Mouse (Mus musculus): ENCODE results near the gene Kmt2c. TPM values are rescaled to one million over a fixed set of nuclear protein-coding genes. Genes with fewer than 3 reads are reported as not detected.
A peak's percentile ranks its signal among the peaks of the same experiment; 100 is the strongest.

Gene Kmt2c
- polyA plus RNA-seq, 1 experiment from 2014 or later: 10.6 TPM

DNA sequence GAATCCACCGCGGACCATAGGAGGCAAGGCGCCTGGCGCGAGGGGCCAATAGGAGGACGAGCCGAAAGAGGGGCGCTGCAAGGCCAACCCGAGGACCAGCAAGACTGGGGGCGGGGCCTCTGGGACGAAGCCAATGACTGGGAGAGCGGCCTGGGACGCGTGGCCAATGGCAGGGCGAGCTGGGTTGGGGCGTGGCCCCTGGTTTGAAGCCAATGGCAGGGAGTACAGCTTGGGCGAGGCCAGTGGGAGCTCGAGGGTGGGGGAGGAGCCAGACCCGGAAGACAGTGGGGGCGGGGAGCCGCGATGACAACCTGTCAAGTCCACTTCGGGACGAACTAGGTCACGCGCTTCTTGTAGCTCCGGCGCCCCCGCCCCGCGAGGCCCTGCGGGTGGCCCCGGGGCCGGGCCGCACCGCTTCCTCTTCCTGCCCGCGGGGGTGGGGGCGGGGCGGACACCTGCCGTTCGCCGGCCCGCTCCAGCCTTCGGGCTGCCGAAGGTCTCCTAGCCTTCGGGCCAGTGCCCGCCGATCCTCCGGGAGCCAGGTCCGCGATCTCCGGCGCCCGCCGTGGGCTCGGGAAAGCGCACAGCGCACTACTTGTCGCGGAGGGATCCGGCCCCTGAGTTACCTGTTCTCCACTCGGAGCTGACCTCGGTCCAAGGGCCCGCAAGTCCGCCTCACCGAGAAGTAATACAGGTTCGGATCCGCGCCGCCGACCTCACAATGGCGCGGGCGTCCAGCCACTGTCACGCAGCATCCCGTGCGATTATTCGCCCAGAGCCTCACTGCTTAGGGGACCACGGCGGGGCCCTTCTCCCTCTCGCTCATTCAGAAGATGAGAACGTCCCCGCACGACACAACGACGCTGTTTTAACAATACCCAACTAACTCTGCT lies 31.2 kb upstream of the Kmt2c start:
- Histone ChIP-seq H3K4me1 (peaks cover 21% of the 10 kb centered on the region), H3K27me3 (ENCODE audit: low read depth, poor library complexity, severe bottlenecking) (peaks cover 8% of the 10 kb centered on the region), H3K27ac (peak overlapping the region; percentile 94), H3K9me3 (replicated peaks) (no peaks in the 10 kb centered on the region), H3K36me3 (no peaks in the 10 kb centered on the region), H3K4me3 (peak overlapping the region; percentile 77)
- DNase-seq (ENCODE audit: low spot score): peak; percentile 99
- WGBS: under 1% methylated on average over 86 of the region's 87 CpGs

DNA sequence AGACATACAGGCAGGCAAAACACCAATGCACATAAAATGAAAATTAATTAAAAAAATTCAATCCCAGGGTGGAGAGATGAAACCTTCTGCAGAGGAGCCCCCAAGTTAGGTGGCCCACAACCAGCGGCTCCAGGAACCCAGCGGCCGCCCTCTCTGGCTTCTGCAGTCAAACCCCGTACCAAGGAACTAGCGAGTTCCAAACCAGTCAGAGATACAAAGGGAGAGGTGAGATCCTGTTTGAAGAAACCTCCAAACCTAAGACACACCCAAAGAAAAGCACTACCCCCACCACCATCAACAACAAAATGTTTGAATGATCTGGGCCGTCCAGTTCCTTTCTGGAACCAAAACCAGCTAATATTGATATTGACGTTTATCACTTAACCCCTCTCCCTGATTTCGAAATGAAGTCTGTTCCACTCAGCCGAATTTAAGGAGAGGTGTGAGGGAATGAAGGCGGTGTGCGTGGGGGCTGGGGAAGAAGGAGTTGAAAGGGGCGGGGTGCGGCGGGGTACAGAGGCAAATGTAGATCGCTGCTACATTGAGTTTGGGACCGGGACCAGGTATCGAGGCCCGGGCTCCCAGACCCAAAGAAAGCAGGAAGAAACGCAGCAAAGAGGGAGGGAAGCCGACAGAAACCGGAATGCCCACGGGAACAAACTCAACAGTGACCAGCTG lies 30.4 kb upstream of the Kmt2c start:
- H3K4me3 ChIP-seq: peak overlapping the region; percentile 77
- WGBS: 11% methylated on average over 22 of the region's 22 CpGs
- no peaks in the 10 kb centered on the region for H3K9me3 ChIP-seq (replicated peaks)
- H3K27me3 ChIP-seq (ENCODE audit: low read depth, poor library complexity, severe bottlenecking): peaks cover 8% of the 10 kb centered on the region
- peak overlapping the region; percentile 94 for H3K27ac ChIP-seq
- no peaks in the 10 kb centered on the region for H3K36me3 ChIP-seq
- peaks cover 21% of the 10 kb centered on the region for H3K4me1 ChIP-seq
- no peak for DNase-seq (ENCODE audit: low spot score)

DNA sequence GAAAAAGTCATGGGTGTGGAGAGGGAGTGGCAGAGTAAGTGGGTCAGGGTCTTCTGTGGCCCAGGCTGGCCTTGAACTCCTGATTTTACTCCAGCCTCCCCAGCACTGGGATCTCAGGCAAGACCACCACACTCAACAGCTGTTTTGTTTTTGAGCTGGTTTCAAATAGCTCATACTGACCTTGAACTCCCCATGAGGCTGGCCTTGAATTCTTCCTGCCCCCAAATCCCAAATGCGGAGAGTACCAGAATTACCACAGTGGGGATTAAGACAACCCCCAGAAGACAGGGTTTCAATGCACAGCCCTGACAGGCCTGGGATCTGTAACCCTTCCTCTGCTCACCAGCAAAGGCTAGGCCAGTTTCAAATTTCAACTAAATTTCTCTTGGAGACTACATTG lies 29.4 kb upstream of the Kmt2c start:
- peaks cover 21% of the 10 kb centered on the region for H3K4me1 ChIP-seq
- H3K9me3 ChIP-seq (replicated peaks): no peaks in the 10 kb centered on the region
- H3K4me3 ChIP-seq: no peak overlapping the region
- no peak for DNase-seq (ENCODE audit: low spot score)
- H3K27ac ChIP-seq: no peak overlapping the region
- H3K36me3 ChIP-seq: no peaks in the 10 kb centered on the region
- WGBS: 81% methylated on average over 1 of the region's 1 CpGs
- peaks cover 8% of the 10 kb centered on the region for H3K27me3 ChIP-seq (ENCODE audit: low read depth, poor library complexity, severe bottlenecking)

DNA sequence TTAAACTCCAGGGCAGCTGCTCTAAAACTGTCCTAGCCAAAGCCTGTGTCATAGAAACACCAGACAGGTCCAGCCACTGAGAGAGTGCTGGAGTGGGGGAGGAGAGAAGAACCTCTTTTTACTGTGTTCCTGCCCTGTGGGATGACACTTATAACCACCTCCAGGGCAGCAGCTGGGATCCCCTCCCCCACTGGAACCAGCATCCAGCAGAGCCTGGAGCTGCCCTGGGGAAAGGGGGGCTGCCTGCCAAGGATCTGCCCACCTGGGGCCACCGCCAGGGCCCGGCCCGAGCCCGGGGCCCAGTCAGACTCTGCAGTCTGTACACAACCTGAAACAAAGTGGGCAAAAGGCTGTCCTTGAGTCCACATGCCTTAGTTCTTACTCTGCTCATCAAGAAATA lies 28.3 kb upstream of the Kmt2c start:
- peaks cover 4% of the 10 kb centered on the region; the same call in 1 of the 2 replicates for H3K27me3 ChIP-seq (ENCODE audit: low read depth, poor library complexity, severe bottlenecking)
- no peaks in the 10 kb centered on the region for H3K9me3 ChIP-seq (replicated peaks)
- H3K4me1 ChIP-seq: peaks cover 21% of the 10 kb centered on the region
- H3K4me3 ChIP-seq: no peak overlapping the region
- no peak overlapping the region; the same call in 1 of the 2 replicates for H3K27ac ChIP-seq
- WGBS: 56% methylated on average over 4 of the region's 4 CpGs
- no peaks in the 10 kb centered on the region for H3K36me3 ChIP-seq
- no peak for DNase-seq (ENCODE audit: low spot score)

DNA sequence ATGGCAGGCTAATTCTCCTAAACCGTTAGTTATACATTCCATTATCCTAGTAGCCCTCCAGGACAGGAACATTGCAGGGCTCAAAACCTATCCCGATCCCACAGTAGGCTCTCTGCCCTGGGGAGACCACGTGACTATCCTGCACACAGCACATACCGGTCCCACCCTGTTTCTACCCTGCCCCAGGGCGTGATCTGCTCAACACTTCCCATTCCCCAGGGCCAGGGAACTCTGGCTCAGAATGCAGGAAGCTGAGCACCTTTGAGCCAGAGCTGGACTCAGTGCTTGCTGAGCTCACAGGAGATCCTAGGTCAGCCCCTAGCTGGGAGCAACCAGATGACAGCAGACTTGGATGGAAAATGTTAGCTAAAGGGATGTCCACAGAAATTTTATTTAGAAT lies 27.5 kb upstream of the Kmt2c start:
- H3K27me3 ChIP-seq (ENCODE audit: low read depth, poor library complexity, severe bottlenecking): no peaks in the 10 kb centered on the region
- H3K4me1 ChIP-seq: peaks cover 21% of the 10 kb centered on the region
- no peaks in the 10 kb centered on the region for H3K9me3 ChIP-seq (replicated peaks)
- DNase-seq (ENCODE audit: low spot score): no peak
- no peak overlapping the region for H3K27ac ChIP-seq
- H3K36me3 ChIP-seq: no peaks in the 10 kb centered on the region
- 52% methylated on average over 5 of the region's 5 CpGs for WGBS
- no peak overlapping the region for H3K4me3 ChIP-seq

- H3K9me3 ChIP-seq (replicated peaks): no peaks in the 10 kb centered on the region
- H3K36me3 ChIP-seq: no peaks in the 10 kb centered on the region
- H3K4me3 ChIP-seq: no peak overlapping the region
- 85% methylated on average over 5 of the region's 5 CpGs for WGBS
- DNase-seq (ENCODE audit: low spot score): no peak
- no peaks in the 10 kb centered on the region for H3K27me3 ChIP-seq (ENCODE audit: low read depth, poor library complexity, severe bottlenecking)
- H3K4me1 ChIP-seq: no peaks in the 10 kb centered on the region
- no peak overlapping the region for H3K27ac ChIP-seq
These were observed 22.9 kb upstream of the Kmt2c start for GRCm38 (mm10) chr5:25521461-25521860.

GRCm38 (mm10) chr5:25519820-25520219 lies 21.2 kb upstream of the Kmt2c start:
- no peak for DNase-seq (ENCODE audit: low spot score)
- Histone ChIP-seq H3K27me3 (ENCODE audit: low read depth, poor library complexity, severe bottlenecking) (no peaks in the 10 kb centered on the region), H3K4me3 (no peak overlapping the region), H3K4me1 (no peaks in the 10 kb centered on the region), H3K9me3 (replicated peaks) (no peaks in the 10 kb centered on the region), H3K36me3 (no peaks in the 10 kb centered on the region), H3K27ac (no peak overlapping the region)
- 85% methylated on average over 3 of the region's 3 CpGs for WGBS

DNA sequence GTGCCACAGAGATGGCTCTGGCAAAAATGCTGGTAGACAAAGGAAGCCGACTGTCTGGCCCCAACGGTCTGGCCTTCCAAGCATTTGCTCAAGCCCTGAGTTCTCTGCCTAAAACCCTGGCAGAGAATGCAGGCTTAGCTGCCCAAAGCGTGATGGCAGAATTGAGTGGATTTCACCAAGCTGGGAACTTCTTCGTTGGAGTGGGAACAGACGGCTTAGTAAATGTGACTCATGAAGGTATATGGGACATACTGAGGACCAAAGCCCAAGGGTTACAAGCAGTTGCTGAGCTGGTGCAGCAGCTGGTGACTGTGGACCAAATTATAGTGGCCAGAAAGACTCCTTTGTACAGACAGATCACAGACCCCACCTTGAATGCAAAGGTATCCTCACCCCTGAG lies 19.0 kb upstream of the Kmt2c start:
- Histone ChIP-seq H3K36me3 (no peaks in the 10 kb centered on the region), H3K27ac (no peak overlapping the region), H3K4me1 (no peaks in the 10 kb centered on the region), H3K9me3 (replicated peaks) (no peaks in the 10 kb centered on the region), H3K27me3 (ENCODE audit: low read depth, poor library complexity, severe bottlenecking) (no peaks in the 10 kb centered on the region), H3K4me3 (no peak overlapping the region)
- WGBS: 86% methylated on average over 5 of the region's 5 CpGs
- no peak for DNase-seq (ENCODE audit: low spot score)

GRCm38 (mm10) chr5:25516301-25516895 lies 17.8 kb upstream of the Kmt2c start:
- 92% methylated on average over 11 of the region's 11 CpGs for WGBS
- DNase-seq (ENCODE audit: low spot score): no peak

GRCm38 (mm10) chr5:25515767-25516166 lies 17.2 kb upstream of the Kmt2c start, which contains the start of gene Cct8l1:
TSS of gene Cct8l1 (plus strand) at chr5:25516067.
- Histone ChIP-seq H3K4me1 (no peaks in the 10 kb centered on the region), H3K4me3 (no peak within 1 kb of the TSS), H3K36me3 (no peaks in the 10 kb centered on the region), H3K9me3 (replicated peaks) (no peaks in the 10 kb centered on the region), H3K27ac (no peak within 1 kb of the TSS), H3K27me3 (ENCODE audit: low read depth, poor library complexity, severe bottlenecking) (no peaks in the 10 kb centered on the region)
- DNase-seq (ENCODE audit: low spot score): no peak
- WGBS: 92% methylated on average over 5 of the region's 5 CpGs

More at GRCm38 (mm10) chr5:25516301-25516895, 17.8 kb upstream of the Kmt2c start:
- Histone ChIP-seq H3K27me3 (ENCODE audit: low read depth, poor library complexity, severe bottlenecking) (no peaks in the 10 kb centered on the region), H3K4me3 (no peak overlapping the region), H3K27ac (no peak overlapping the region), H3K36me3 (no peaks in the 10 kb centered on the region), H3K9me3 (replicated peaks) (no peaks in the 10 kb centered on the region), H3K4me1 (no peaks in the 10 kb centered on the region)

DNA sequence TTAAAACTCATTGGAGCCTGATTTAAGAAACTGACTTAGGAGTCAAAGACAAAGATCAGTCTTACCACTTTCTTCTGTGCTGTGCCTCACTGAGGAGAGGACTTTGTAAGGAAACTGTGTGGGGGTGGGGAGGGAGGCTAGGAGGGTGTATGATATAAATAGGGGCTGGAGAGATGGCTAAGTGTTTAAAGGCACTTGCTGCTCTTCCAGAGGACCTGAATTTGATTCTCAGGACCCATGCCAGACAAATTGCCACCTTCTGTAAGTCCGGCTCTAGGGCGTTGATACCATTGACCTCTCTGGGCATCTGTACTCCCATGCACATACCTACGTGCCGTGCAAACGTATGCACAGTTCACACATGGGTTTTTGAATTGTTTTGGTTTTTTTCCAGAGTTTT lies 7.5 kb upstream of the Kmt2c start:
- Histone ChIP-seq H3K27me3 (ENCODE audit: low read depth, poor library complexity, severe bottlenecking) (0 out of 2 replicates have a peak, but pooled peaks cover 6% of the 10 kb centered on the region), H3K9me3 (replicated peaks) (no peaks in the 10 kb centered on the region), H3K36me3 (no peaks in the 10 kb centered on the region), H3K4me3 (no peak overlapping the region), H3K4me1 (no peaks in the 10 kb centered on the region), H3K27ac (no peak overlapping the region)
- 91% methylated on average over 5 of the region's 5 CpGs for WGBS
- no peak for DNase-seq (ENCODE audit: low spot score)

- no peaks in the 10 kb centered on the region for H3K9me3 ChIP-seq (replicated peaks)
- no peaks in the 10 kb centered on the region for H3K36me3 ChIP-seq
- DNase-seq (ENCODE audit: low spot score): no peak
- WGBS: 66% methylated on average over 7 of the region's 7 CpGs
- H3K27ac ChIP-seq: no peak overlapping the region
- H3K4me1 ChIP-seq: peaks cover 15% of the 10 kb centered on the region
- H3K4me3 ChIP-seq: peak overlapping the region; percentile 85
- H3K27me3 ChIP-seq (ENCODE audit: low read depth, poor library complexity, severe bottlenecking): 0 out of 2 replicates have a peak, but pooled peaks cover 6% of the 10 kb centered on the region
These were observed 2.1 kb upstream of the Kmt2c start for GRCm38 (mm10) chr5:25500686-25501085.
